Mouse (Mus musculus) embryo, embryonic 10.5 days (tissue): Measurements from ENCODE around the gene Bloc1s1.

ENCODE experiments used
- DNase-seq: peaks from one replicate; pipeline ENCODE4 v3.0.0-alpha.2; 2015; ENCODE audit warnings: low spot score

Bloc1s1 gene

DNA sequence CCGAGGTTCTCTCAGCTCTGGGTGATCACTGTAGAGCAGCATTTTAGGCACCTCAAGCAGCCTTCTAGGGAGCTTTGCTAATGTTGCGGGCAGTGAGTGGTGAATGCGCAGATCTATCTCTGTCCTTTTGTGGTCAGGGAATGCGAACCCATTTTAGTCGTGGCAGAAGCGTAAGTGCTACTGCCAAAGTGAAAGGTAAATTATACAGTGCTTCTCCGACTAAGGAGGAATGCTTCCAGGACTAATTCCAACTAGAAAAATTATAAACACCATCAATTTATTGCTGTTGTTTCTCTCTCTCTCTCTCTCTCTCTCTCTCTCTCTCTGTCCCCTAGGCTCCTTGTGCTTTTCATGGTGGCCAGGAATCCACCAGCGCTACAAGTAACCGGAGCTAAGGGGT, at the start of gene Bloc1s1:
Bloc1s1 (minus strand) TSS at position 101 of the 400 bp plus-strand sequence.
- no peak for DNase-seq

DNA sequence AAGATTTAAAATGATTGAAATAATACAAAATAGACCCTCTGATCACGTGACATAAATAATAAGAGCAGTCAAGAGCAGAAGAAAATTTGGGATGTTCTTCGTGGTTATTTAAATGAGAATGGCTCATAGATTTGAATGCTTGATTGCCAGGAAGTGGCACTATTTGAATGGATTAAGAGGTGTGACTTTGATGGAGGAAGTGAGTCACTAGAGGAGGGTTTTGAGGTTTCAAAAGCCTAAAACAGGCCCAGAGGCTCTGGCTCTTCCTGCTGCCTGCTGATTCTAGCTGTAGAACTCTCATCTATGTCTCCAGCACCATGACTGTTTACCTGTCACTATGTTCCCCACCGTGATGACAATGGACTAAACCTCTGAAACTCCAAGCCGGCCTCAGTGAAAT, 49.0 kb upstream of the Bloc1s1 start:
- no peak for DNase-seq

DNA sequence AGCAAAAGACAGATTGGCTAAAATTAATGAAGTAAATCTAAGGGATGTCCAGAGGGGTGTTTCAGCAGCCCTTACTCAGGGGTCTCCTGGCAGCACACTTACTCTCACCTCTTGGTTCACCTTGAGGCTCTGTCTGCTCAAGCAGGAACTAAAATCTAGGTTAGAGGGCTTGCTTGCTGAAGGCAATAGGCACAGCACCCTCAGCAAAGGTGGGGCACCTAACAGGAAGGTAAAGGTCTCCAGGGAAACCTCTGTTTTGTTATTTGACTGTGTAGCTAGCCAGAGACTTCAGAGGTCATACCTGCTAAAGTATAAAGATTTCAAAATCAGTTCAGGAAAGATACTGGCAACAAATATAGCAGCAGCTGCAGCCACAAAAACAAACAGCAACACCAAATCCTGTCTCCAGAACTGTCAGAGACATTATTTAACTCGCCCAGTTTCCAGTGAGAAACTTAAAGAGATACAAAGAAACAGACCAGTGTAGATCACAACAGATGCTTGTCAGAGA, 47.0 kb upstream of the Bloc1s1 start:
- DNase-seq, result no peak

DNA sequence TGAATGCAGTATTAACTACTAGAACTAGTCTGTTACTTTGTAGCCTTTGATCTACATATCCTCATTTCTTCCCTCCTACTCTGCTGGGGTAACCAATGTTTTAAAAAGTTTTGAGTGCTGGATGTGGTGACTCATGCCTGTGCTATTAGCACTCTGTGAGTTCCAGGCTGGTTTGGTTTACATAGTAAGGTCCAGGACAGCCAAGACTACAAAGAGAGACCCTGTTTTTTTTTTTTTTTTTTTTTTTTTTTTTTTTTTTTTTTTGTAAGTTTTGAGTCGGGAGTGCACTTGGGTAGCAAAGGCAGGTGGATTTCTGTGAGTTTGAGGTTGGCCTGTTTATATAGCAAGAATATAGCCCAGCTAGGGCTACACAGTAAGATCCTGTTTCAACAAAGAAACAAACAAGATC, 44.5 kb upstream of the Bloc1s1 start:
- DNase-seq, result no peak

DNA sequence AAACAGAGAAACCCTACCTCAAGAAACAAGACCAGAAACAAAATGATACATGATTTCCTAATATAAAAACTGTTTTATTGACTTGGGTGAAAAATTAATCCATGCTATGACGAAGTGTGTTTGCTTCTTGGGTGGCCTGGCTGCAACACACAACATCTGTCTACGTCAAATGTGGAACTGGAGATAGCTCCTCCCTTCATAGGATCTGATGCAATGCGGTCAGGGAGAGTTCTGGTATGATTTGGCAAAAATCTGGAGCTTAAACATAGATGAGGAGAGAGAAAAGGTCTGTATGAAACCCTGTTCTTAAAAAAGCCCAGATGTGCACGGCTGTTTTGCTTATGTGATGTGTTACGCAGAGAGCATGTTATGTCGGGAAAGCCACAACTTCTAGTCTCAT, 42.0 kb upstream of the Bloc1s1 start:
- DNase-seq, result no peak

DNA sequence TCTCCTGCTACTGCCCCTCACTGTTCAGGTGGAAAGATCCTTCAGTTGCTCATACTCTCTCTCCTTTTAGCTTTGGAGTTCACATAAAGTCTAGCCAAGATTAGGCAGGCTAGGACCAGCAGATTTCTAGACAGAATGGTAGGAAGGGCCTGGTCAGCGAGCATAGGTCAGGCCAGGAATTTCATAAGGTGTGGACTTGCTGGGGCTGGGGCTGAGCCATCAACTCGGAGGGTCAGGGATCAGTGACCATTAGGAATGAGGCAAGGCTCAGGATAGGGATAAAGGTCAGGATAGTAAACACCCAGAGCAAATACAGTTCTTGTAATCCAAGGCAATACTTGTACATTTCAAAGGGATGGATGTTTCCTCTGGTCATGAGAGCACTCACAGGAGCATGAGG, 41.1 kb upstream of the Bloc1s1 start:
- DNase-seq, result no peak

DNA sequence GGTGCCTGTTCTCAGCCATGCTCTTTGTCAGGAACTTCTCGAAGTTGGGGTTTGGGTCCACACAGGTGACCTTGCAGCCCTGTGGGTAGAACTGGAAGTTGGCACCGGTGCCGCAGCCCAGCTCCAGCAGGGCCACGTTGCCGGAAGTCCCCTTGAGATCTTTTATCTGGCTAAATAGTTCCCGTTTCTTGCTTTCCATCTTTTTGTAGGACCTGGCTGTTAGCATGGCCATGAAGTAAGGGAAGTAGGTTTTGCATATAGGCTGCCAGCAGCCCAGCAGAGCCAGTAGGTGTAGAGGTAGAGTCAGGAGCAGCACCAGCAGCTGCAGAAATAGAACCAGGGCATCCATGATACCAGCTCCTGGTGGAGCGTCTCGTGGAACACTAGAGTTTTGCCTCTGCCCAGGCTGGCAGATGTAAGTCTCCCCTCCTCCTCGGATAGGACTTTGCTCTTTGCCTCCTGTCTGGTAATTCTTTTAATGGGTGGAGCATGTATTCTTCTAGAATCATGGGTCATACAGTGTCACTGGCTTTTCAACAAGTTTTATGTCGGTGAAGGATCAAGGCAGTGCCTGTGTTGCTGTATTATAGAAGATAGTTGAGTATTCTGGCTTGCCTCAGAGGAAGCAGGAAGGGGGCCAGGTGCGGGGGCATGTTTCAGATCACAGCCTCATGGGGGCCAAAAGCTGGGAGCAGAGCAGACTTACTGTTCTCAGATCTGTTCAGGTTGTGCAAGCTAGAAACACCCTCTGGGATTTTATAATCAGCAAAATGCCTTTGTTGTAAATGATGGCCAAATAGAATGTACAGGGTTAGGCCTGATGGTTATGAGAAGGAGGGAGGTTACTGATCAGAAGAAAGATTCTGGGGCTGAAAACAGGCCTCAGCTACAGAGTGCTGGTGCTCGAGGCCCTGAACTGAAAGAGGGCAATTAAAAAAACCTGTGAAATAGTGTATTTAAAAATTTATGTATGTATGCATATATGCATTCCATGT, 37.1 kb upstream of the Bloc1s1 start, which contains the start of gene Mettl7b:
Mettl7b (minus strand) TSS at position 399 of the 995 bp plus-strand sequence.
- no peak for DNase-seq

DNA sequence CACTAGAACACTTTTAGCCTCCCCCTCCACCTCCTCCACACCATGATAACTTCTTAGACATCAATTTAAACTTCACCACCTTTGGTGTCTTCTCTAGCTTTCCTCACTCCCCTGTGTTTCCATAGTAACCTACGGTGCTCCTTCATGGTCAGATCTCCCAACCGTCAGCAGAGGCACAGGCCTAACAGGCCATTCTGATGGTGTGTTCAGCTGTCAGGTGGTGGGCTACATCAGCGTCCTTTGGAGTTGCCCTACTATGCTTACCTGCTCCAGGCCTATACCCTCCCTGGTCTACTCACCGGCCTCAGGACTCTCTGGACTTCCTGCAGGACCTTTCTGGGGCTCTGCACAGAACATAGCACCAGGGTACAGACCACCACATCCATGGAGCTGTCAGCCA, 36.3 kb upstream of the Bloc1s1 start:
- DNase-seq, result no peak

DNA sequence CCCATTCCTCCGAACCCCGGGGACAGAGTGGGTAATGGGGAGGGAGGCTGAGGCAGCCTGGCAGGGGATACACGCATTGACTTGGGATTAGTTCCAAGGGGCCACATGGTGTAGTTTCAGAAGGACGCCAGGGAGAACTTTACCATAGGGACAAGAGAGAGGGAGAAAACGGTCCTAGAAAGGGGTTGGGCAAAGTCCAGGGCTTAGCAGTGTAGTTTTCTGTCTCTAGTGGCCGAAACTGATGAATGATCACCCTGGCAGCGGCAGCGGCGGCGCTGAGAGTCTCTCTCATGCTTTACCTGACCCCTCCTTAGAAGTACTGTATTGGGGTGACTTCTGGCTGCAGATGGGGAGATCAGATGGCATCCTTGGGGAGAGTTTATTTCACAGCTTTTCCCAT, 34.5 kb upstream of the Bloc1s1 start:
- DNase-seq, result no peak

DNA sequence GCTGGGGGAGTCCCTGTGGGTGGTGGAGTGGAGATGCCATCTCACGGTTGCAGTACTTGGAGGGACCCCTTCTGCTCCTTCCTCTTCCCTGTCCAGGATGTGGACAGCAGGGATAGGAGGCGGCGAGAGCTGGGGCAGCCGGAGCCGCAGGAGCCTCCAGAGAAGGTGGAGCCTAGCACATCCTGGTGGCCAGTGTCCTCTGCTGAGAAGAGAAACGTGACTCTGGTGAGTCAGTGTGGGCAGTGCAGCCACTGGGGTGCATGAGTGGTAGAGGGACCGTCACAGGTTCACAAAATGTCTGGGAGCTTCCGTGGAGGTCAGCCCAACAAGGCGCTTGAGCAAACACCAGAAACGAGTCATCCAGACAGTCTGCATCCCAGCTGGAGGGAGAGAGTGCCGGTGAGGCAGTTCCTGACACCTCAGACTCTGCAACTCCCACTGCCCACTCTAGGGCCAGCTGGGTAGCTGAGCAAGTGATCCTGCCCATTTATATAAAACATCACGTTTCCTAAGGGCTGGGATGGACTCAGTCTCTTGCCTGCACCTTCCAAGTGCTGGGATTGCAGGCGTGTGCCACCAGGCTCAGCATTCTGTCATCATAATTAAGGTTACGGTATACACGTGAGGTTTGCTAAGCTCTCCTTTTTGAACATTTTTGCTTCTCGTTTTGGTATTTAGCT, 26.5 kb upstream of the Bloc1s1 start:
- no peak for DNase-seq

DNA sequence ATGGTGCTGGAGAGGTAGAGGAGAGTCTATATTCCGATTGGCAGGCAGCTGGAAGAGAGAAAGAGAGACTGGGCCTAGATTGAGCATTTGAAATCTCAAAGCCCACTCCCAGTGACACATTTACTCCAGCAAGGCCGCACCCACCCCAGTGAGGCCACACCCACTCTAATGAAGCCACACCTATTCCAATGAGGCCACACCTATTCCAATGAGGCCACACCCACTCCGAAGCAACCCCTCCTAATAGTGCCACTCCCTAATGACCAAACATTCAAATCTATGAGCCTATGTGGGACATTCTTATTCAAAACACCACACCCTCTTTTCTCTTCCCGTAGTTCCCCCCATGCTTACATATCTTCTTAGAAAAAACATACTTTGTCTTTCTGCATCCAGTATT, 23.7 kb upstream of the Bloc1s1 start:
- no peak for DNase-seq

DNA sequence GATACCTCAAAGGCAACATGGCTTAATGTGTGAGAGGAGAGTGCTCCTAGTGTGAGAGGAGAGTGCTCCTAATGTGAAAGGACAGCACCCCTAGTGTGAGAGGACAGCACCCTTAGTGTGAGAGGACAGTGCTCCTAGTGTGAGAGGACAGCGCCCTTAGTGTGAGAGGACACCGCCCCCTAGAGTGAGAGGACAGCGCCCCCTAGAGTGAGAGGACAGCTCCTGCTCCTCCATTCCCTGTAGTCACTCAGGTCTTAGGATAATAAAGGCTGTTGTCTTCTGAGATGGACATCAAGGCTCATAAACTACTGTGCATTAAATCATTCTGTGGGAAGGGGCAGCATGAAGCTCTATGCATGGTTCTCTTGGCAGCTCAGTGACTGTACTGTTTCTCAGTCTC, 21.8 kb upstream of the Bloc1s1 start:
- DNase-seq, result peak; percentile 25

DNA sequence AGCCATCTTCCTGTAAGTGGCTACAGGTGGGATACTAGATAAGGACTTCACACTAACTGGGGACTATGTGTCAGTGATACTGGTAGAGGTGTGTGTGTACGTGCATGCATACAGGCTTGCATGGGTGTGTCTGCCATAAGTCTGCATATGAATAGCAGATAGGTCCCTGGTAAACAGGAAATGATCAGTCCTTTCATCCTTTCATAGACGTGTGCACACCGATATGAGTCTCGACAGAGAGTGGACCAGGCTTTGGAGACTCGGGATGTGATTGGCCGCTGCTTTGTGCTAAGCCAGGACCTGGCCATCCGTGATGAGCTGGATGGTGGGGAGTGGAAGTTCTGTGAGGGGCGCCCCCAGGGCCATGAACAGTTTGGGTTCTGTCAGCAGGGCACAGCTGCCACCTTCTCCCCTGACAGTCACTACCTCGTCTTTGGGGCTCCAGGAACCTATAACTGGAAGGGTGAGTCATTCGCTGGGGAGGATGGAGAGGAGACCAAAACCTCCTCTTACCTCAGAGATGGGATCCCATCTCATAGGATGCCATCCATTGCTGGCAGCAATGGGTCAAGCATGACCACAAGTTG, 16.7 kb upstream of the Bloc1s1 start:
- no peak for DNase-seq

DNA sequence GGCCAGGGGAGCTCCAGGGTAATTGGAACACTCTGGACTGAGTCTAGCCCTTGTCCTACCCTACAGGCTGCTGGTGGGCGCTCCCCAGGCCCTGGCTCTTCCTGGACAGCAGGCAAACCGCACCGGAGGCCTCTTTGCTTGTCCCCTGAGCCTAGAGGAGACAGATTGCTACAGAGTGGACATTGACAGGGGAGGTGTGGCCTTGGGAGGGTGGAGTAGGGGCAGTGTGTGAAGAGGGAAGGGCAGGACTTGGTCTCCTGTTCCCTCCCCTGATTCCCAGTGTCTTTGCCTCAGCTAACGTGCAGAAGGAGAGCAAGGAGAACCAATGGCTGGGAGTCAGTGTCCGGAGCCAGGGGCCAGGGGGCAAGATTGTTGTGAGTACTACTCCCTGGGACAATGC, 15.1 kb upstream of the Bloc1s1 start:
- no peak for DNase-seq

DNA sequence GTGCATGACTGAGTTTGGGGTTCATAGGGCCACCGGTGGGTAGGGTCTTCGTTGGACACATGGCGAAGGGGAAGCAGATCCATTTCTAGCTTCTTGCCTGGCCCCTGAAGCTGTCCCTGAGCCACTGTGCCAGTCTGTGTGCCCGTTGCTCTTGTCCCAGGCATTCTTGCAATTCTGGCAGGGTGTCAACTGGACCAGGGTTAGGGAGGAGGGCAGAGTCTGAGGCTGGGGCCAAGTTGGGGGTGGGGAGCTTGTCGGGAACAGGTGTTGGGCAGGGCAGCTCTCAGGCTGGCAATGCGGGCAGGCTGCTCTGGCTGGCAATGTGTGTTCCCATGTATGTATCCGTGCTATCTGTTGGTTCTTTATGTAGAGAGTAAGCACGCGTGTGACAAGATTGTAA, 14.6 kb upstream of the Bloc1s1 start:
- no peak for DNase-seq

DNA sequence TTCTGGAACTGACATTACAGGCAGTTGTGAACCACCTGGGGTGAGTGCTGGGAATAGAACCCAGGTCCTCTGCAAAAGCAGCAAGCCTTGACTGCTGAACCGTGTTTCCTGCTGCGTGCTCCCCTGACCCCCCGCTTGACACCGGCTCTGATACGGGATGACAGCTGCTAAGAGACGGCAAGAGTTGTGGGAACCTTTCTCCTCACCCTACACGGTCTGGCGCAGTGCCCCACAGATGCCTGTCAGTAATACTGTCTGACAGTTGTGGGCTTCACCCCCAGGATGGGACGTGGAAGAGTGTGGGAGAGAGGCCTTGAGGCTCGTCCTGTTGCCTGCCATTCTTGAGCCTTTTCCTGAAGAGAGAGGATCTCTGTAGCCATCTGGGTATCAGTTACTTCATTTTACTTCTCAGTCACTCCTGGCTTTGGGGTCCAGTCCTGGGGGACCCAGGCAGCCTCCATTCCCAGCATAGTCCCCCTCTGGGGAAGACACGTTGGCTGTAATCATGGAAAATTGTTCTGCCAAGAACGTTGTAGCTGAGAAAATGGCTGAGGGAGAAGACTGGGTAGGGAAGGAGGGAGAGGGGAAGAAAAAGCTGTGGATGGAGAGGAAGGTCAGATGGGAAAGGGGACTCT, 14.0 kb upstream of the Bloc1s1 start:
- no peak for DNase-seq

DNA sequence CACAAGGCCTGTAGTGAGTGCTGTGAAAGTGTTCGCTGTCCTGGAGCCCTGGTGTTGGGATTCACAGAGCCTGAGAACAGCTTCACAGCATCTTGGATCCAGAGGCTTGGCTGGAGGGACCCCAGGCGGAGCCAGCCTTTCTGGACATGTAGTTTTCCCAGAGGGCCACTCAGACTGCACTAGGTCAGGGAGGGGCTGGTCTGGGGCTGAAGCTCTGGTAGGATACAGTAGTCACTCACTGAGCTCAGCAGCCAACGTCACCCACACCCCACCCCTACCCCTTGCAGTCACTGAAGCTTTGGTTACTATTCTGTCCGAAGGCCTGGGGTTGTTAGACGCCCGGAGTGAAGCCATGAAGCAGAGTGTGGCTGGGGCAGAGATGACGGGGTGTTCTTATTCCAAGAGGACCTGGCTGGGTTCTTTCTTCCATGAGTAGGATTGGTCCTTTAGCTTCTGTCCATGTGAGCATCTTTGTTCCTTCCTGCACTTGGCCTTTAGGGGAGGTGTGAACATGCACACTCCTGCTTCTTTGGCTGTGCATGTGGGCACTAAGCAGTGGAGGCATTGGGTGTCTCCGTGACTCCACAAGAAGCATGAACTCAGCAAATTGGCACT, 12.1 kb upstream of the Bloc1s1 start:
- no peak for DNase-seq

DNA sequence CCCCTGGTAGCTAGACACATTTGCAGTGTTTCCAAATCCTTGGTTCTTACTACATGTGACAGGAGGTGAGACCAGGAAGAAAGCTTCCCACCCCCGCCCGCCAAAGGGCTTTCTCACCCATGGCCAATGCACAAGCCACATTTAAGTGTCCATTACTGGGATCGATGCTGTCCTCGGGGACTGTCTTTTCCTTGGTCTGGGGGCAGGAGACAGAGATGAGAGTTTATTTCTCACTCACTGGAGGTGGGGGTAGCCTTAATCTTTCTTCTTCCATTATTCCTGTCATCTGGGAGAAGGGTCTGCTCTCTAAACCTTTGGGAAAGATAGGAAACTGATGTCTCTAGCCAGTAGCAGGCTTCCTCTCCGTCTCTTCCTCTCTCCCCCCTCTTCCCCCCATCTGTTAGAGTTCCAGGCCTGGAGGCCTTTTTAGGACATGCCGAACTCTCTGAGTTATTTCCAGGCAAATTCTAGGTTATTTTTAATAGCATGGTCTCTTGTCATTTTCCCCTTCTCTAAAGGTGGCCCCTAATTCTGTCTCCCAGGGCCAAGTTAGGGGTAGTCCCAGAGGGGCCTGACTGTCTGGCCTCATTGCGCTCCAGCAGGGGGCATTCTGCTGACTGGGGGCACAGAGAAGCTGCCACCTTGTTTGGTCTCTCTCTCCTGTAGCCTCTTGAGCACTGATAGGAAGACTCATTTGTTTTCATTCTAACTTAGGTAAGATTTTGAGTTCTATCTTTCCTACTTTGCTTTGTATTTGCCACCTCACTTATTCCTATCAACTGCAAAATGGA, 11.4 kb upstream of the Bloc1s1 start:
- DNase-seq, result no peak

DNA sequence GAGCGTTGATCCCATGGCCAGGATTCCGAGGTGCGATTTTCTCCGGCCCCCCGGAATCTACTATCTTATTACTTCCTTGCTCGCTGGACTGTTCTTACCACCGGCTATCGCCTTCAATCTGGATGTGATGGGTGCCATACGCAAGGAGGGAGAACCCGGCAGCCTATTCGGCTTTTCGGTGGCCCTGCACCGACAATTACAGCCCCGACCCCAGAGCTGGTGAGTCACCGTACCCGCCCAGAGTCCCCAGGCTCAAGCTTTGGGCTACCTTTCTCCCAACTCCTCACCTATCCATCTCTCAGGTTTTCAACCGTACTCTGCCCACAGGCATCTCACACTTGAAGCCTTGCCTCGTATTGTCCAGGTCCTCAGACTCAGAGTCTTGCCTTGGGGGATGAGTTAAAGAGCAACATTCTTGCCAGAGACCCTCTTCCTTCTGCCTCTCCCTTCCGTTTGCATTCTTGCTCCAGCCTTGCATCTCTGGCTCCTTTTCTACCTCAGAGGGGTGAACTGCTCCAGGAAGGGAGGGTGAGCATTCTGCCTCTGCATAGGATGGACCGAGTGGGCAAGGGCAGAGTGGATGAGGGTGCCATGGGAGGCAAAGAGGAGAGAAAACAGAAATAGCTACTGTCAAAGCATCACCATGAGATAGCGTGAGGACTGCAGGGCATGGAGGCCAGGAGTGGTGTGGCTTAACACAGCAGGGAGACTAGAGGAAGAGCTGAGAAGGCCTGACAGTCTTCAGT, 10.3 kb upstream of the Bloc1s1 start:
- DNase-seq, result peak; percentile 26

DNA sequence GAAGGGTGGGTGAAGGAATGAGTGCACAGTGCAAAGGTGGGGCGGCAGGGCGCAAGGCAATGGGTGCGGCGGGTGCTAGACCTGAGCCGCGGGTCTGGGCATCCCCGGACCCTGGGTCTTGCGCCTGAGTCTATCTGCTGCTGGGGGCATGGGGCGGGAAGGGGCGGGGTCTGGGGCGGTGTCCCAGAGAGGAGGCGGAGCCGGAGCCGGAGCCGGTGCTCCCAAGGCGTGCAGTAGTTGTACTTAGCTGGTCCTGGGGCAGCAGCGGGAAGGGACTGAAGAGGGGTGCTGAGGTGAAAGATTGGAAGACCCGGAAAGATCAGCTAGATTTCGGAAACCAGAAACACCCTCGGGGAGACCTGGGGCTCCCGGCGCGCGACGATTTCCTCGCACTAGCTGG, 9.7 kb upstream of the Bloc1s1 start, which contains the start of gene Itga7:
Itga7 (plus strand) TSS at position 245 of the 400 bp plus-strand sequence.
- peak; percentile 72 for DNase-seq
